Mouse (Mus musculus) kidney, adult 9 months (tissue): ENCODE measurements around the gene Cxcr2.
"Not testable (repeated sequence)": the region's sequence is repeated elsewhere in the genome, so short reads cannot be mapped to it uniquely, and the experiment has no call there.

Experiments
- DNase-seq: peaks from one replicate; pipeline ENCODE4 v3.0.0; 2022

Gene Cxcr2

GRCm38 (mm10) chr1:74141781-74142180, 12.0 kb upstream of the Cxcr2 start:
- no peak for DNase-seq

- no peak for DNase-seq
These were observed 4.5 kb upstream of the Cxcr2 start for GRCm38 (mm10) chr1:74149106-74149885.

GRCm38 (mm10) chr1:74150101-74150500, 3.7 kb upstream of the Cxcr2 start:
- no peak for DNase-seq

- no peak for DNase-seq
These were observed 2.7 kb upstream of the Cxcr2 start for GRCm38 (mm10) chr1:74151091-74151490.

DNA sequence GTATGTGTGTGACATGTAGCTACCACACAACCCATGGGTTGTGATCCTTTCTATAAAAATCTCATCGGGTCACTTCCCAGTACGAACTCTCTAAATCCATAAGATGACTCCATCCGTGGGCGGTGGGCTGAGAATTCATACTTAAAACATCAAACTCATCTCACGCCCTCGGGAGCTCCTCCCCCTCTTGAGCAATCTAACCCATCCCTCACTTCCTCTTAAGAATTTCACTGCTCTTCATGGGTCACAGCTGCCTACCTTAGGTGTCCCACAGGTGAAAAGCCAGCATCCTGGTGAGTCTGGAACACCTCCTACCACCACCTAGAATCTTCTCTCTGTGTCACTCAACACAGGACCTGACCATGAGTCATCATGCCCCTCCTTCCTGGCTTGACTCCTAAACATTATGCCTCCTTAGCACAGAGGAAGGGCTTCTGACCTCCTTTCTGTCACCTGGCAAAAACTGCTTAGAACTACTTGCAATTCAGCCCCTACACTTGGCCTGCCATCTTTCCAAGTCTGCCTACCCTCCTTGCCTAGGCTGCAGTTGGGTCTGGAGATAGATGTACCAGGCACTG, 1.7 kb downstream of the Cxcr2 start:
- no peak for DNase-seq

- DNase-seq, result no peak
These were observed 2.7 kb downstream of the Cxcr2 start for GRCm38 (mm10) chr1:74156381-74156910.

GRCm38 (mm10) chr1:74159613-74160012, 5.8 kb downstream of the Cxcr2 start:
- DNase-seq, result not testable (repeated sequence)

DNA sequence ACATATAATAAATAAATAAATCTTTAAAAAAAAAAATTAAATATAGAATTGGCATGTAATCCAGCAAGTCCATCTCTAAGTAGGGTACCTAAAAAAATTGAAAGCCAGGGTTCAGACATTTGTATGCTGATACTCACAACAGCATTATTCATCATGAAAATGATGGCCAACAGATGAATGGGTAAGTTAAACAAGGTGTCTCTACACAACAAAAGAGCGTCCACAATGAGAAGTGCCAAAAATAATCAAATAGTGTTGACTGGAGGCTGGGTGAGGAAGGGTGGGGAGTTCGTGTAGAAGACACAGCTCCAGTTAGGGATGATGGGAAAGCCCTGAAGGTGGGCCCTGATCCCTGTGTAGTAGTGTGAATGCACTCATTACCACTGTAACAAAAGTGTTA, 6.2 kb downstream of the Cxcr2 start:
- DNase-seq, result no peak

DNA sequence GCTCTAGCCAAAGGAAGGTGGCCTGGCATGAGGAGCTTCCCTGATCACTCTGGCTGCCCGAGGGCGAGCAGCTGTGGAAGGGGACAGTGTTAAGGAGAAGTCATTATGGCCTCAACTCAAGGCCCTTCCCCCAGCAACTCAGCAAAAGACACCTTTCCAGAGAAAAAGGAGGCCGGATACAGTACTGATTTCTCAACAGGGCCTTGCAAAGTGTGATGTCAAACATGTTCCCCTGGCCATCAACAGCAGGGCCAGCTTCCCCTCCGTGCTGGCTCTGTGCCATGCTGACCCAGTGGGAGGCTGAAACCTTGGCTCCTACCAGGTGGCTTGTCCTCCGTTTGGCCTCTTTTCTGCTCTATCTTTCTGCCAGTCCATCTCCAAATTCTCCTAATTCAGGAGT, 13.3 kb downstream of the Cxcr2 start:
- no peak for DNase-seq

GRCm38 (mm10) chr1:74169721-74170120, 15.9 kb downstream of the Cxcr2 start:
- no peak for DNase-seq

GRCm38 (mm10) chr1:74172722-74173121, 18.9 kb downstream of the Cxcr2 start:
- DNase-seq, result no peak

GRCm38 (mm10) chr1:74175731-74176130, 21.9 kb downstream of the Cxcr2 start:
- no peak for DNase-seq

- no peak for DNase-seq
These were observed 24.8 kb downstream of the Cxcr2 start for GRCm38 (mm10) chr1:74178618-74179017.

DNA sequence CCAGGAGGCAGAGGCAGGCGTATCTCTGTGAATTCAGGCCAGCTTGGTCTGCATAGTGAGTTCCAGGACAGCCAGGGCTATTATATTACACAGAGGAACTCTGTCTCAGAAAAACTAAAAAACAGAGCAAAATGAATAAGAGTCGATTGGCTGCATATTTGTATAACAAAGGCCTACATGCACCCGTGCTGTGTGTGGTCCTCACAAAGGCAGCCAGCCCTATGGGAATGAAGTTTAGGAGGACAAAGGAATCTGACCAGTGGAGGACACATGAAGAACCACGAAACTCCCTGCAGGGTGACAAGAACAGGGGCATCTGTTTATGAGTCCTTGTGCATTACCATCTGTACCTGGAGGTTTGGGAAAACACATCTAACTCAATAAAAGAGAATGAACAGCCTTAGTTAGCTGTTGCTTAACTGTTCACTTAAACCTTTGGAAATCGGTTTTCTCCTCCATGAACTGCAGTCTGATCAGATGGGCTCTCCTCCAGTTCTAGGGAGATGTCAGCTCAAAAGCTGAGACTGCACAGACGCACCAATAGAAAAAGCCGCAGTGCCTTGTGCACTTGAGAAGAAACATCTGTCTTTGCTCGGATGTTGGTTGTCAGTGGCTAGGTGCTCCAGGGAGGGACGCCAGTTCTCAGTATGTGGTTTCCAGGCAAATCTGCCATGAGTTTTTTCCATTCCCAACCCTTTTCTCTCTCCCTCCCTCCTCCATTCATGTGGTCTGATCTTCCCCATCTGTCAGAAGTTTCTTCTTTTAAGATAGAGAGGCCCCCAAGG, 26.0 kb downstream of the Cxcr2 start:
- no peak for DNase-seq

DNA sequence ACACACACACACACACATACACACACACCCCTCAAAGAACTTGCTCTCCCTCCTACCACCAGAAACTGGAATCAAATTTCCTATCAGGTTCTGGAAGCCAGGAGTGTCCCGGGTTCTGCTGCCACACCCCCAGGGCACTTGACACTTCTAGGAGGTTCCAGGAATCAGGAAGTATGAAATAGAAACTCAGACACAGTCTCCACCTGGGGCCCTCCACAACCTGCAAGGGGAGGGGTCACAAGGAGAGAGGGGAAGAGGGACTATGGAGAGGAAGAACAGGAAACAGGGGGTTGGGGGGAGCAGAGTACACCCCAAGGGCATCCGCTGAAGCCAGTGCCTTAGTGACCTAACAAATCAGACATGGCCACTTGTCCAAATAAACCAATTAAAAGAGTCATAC, 27.7 kb downstream of the Cxcr2 start:
- DNase-seq, result no peak

DNA sequence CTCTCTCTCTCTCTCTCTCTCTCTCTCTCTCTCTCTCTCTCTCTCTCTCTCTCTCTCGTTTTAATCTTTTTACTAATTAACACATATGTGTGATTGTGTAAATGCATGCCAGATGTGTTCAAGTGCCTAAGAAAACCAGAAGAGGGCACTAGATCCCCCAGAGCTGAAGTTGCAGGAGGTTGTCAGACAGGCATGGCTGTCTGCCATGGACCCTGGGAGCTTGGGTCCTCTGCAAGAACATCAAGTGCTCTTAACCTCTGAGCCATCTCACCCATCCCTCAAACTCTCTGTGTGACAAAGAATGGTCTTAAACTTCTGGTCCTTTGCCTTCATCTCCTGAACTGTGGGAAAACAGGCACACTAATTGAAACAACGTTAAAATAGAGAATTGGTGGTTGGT, 29.2 kb downstream of the Cxcr2 start:
- peak; percentile 35 for DNase-seq

- DNase-seq, result no peak
These were observed 36.7 kb downstream of the Cxcr2 start for GRCm38 (mm10) chr1:74190471-74190870.

DNA sequence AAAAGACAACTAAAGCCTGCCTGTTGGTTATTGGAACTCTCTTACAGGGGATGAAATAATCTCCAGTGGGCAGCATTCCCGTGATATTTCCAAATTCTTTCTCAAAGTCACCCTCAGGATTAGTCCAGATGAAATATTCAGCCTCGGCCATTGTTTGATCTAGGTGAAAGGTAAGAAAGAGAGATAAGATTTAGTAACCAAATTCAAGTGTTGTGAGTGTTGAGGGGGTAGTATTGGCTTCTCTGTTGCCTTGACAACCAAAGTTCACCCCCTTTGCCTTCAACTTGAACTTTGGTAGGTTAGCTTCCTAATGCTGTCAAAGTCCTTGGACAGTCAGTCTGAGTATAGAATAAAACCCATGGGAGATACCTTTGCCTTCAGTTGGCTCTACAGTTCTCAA, 38.9 kb downstream of the Cxcr2 start:
- no peak for DNase-seq

DNA sequence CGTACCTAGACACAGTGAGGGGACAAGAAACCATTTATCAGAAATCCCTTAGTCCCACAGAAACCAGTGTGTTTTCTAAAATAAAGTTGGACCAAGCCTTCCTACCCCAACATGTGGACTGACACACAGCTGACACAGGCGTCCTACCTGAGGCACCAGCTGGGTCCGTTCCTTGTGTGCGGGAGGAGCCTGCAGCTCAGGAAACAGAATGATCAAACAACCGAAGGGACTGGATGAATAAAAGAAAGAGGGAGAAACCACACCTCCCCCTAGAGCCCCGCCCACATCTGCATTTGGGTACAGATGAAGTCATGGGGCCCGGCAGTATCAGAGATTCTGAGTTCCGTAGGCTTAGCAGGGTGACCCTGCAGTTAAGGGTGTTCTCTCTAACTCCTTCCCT, 40.7 kb downstream of the Cxcr2 start, which contains the start of gene Cxcr1:
Gene Cxcr1, minus strand, starts transcription at position 187 of the 400 bp plus-strand sequence.
- DNase-seq, result no peak

DNA sequence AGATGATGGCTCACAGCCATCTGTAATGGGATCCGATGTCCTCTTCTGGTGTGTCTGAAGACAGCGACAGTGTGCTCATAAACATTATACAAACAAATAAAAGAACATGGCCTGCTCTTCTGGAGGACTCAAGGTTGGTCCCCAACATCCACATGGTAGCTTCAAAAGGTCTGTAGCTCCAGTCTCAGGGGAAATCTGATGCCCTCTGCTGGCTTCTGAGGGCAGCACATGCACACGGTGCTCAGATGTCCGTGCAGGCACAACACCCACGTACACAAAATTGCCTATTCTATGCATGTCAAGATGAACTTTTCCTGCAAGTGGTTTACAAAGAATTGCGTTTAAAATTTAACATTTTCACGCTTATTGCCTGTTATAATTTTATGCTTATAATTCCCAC, 42.2 kb downstream of the Cxcr2 start:
- DNase-seq, result peak; percentile 58

- peak; percentile 86 for DNase-seq
These were observed 43.0 kb downstream of the Cxcr2 start for GRCm38 (mm10) chr1:74196621-74197419.

GRCm38 (mm10) chr1:74197726-74198470, 44.1 kb downstream of the Cxcr2 start:
- no peak for DNase-seq
